Mouse (Mus musculus) R1 (cell line): ENCODE results near the gene Ube2f.

ENCODE experiments used
- DNase-seq: peaks from one replicate; pipeline ENCODE4 v3.0.0-alpha.2; 2018; ENCODE audit warnings: low read depth, low spot score

Gene Ube2f

DNA sequence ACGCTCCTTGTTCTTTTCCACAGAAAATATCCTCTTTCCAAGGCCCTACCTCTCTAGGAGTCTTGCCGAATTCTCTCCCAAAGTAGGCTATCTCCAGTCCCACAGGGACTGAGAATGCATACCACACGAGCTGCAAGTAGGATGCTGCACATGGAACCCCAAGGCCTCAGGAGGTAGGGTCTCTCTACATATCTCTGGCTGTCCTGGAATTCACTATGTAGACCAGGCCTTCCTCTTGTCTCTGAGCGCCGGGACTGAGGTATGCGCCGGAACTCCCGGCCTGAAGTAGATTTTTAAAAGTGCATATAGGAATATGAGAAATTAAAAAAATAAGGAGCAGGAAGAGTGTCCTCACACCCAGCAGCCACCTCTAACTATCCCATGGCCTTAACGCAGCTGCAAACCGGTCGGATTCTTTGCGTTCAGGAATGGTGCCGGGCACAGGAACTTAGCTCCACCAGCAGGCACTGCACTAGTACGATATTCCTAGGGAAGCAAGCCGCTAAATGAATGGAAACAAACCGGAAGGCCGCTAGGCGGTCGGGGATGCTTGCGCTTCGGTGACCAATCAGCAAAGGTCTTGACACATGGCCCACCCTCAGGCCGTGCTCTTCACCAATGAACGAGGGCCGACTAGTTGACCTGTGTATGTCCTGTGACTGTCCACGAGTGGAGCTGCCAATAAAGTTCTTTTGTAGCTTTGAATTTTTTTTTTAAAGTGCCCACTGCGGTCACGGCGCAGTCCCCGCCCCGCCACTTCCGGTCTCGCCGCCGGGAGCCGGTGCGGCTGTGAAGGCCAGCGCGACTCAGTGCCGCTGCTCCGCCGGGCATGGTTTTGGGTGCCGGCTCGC, at the start of gene Ube2f:
TSS of gene Ube2f (plus strand) at position 741 of the 851 bp plus-strand sequence.
- peak; percentile 99 for DNase-seq

DNA sequence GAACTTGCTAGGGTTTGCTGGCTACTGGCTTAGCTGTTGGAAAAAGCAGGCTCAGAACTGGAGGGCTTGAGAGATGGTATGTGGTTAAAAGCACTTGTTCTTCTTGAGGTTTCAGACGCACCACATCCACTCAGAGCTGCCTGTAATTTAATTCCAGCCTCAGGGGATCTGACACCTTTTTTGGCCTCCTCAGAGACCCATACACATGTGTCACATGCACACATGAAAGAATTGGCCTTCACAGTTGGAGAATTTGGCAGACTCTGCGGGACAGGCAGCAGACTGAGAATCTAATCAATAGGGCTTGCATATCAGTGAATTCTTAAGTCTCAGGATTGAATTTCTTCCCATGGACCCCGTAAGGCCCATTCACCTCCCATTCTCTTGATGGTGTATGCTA, 49.0 kb upstream of the Ube2f start:
- DNase-seq, result no peak

DNA sequence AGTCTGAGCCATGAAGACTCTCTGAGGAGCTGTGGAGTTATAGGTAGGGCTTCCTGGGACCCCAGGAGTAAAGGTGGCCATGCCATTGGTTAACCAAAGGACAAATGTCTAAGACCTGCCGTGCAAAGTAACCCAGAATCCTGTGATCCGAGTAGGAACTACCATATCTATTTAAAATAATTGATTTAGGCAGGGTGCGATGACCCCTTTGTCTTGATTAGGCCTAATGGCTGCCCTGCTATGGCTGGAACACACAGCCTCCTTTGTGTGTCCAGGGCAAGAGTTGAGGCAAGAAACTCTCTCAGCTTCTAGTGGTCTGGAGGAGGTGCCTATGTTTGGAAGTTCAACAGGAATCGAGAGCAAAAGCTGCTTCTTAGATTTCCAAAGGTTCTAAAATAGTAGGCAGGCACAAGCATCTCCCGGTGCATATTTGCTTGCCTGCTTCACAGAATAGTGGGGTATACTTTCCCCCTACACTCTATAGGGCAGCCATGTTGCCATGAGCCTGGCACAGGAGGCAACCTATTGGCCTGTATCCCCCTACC, 45.8 kb upstream of the Ube2f start:
- DNase-seq, result no peak

DNA sequence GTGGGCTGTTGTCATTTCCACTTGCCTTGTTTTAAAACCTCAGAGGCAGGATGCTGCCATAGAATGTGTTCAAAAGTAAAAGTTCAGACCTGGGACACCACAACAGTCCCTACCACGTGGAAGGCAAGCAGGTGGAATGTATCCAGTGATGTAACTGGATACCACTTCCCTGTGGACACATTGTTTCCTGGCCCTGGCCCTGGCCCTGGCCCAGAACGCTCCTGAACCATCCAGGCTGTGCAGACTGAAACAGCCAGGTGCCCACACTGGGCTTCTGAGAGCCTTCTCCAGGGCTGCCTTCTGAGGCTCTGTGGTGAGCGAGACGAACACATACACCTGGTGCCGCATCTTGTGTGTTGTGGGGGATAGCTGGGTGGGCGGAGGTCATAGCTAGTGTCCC, 44.5 kb upstream of the Ube2f start:
- no peak for DNase-seq

DNA sequence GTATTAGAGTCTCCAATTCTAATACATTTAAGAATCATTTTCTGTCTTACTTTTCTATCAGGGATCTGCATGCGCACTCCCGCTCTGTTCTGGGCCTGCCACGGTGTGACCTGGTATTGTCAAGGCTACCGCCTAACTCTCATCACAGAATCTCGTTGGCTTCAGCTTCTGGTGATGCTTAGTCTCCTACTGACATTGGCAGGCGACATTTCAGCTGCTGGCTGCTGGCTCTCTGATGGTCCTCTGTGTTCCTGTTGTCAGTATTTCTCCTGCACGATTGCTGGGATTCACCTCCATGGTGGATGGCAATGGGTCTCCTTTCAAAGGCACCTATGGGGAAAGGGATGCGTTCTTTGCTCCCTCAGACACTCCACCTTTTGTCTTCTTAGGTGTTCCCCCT, 43.8 kb upstream of the Ube2f start:
- DNase-seq, result no peak

DNA sequence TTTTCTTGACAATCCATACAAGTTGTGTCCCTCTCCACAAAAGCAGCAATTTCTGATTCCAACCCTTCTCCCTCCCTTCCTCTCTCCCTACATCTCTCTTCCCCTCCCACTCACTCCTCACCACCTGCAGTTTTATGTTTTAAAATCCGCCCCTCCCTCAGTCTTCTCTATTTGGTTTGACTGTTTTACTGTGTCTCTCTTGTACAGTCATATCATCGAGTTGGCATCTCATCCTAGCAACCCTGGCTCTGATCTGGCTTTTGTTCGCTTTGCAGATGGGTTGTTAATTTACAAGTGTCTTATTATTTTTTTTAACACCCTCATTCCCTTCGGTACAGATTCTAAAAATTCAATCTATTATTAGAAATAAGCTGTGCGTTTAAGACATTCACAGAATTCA, 43.2 kb upstream of the Ube2f start:
- no peak for DNase-seq

DNA sequence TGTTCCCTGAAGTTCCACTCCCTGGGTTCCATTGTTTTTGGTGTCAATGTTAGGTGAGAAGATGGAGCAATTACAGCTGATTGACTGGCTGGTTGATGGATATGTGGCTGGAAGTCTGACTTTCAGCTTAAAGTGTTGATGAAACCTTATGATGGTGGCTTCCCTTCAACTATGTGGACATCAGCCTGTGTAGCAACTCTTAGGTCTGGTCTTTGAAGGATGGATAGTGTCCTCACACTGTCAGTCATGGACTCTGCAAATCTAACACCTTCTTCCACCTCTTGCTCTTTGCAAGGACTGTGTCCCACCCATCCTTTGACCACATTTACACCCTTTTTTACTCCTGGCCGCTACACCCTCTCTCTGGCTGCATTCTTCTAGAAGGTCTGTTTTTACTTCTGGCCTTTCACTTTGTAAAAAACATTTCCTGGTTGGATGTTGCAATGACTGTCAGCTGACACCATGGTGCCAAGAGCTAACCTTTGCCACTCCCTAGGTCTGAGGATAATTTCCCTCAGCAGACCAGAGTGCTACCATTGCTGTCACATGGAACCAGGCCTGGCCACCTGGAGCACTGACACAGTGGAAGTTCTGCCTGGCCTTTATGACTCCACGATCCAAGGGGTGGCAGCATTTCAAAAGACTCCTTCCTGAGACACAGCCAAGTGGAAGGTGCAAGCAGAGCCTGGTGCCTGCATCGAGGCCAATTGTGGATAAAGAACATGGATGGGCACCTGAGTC, 42.6 kb upstream of the Ube2f start:
- DNase-seq, result no peak

DNA sequence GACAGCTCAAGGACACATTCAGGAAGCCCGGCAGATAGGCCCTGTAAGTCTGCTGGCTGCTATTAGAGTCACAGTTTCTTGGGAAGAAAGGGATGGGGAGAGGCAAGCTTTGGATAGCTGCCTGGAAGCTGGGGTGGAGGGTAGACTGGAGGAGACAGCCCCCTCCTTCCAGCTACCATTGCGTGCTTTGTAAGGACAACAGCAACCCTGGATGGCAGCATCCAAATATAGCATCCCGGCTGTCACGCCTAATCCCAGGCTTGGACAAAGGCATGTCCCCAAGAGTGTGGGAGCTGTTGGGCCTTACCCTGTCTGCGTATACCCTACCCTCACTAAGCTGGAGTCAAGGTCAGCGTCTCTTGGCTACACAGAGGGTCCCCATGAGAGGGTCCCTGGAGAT, 40.8 kb upstream of the Ube2f start:
- DNase-seq, result no peak

DNA sequence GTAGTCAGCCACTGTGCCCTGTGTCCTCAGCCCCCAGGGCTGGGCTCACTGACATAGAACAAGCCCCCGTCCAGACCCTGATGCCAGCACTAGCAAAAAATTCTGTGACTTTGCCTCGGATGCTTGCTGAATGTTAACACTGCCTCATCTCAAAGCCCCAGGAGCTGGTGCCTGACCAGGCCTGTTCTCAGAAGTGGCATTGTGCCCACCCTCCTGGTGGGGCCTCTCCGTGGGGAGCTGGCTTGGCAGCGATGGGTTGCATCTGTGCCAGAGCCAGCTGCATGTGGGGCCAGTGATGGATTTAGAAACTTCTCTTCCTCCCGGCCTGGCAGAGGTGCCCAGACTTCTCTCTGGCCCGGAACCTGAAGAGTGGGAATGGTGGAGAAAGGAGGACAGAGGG, 40.3 kb upstream of the Ube2f start:
- no peak for DNase-seq

DNA sequence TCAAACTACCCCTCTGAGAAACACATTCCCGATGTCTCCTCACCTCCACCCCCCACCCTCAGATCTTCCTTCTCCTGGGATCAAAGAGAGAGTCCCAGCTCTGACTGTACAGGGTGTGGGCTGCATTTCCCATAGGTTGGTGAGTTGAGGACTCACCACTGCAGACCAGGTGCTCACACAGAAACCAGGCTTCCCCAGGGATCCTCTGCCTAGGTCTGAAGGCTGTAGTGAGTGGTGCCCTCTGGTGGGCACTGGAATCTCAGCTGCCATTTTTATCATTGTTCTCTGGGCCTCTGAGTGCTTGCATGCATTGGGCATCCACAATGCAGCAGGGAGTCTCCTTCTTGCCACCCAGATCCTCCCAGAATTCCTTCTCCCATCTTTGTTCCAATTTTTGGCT, 39.0 kb upstream of the Ube2f start:
- DNase-seq, result peak; percentile 27

DNA sequence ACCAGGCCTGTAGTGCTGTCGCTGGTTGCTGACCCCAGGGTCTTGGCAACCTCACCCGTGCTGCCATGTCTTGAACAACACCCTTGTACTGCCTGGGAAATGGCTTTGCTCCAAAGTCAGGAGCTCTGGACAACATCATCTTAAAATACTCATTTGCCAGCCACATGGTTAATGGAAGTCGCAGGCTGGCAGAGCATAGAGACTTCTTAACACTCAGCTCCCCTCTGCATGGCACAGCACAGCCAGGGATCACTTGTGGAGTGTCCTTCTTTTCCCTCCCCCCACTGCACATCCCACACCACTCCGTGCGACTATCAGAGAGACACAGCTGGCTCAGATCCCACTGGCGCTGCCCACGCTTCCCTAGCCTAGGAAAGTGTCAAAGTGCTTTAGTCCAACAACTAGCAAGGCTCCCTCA, 38.5 kb upstream of the Ube2f start:
- DNase-seq, result no peak

DNA sequence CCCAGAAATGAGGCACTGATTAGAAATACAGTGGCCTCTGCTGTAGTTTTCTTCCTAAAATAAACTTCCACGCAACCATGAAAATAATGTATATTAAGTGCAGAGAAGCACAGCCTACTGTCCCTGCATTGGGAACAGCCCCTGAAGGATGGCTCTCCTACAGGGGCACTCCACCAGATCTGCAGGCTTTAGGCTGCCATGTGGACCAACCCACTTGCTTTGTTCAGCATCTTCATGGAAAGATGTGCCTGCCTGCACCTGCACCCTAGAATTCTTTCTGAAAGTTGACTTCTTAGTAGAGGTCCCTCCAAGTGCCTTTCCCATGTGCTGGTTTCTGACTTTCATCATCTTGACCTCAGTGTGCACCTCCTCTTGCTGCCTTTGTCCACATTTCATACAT, 34.8 kb upstream of the Ube2f start:
- no peak for DNase-seq

DNA sequence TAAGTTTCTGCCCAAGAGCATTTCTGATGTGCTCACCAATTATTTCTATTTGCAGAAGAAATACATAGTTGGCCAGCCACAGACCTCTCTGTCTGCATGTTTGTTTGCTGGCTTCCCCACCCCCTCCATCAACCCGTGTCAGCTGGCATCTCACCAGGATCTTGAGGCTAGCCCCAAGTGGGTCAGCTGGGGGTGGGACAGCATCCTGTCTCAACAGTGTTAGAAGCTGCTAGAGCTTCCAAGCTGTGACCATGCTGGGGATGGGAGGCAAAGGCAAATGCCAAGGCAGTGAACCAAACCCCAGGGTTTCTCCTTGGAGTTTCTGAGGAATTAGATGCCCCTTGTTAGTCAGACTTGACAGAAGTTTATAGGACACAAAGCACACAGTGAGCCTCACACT, 34.1 kb upstream of the Ube2f start:
- DNase-seq, result no peak

DNA sequence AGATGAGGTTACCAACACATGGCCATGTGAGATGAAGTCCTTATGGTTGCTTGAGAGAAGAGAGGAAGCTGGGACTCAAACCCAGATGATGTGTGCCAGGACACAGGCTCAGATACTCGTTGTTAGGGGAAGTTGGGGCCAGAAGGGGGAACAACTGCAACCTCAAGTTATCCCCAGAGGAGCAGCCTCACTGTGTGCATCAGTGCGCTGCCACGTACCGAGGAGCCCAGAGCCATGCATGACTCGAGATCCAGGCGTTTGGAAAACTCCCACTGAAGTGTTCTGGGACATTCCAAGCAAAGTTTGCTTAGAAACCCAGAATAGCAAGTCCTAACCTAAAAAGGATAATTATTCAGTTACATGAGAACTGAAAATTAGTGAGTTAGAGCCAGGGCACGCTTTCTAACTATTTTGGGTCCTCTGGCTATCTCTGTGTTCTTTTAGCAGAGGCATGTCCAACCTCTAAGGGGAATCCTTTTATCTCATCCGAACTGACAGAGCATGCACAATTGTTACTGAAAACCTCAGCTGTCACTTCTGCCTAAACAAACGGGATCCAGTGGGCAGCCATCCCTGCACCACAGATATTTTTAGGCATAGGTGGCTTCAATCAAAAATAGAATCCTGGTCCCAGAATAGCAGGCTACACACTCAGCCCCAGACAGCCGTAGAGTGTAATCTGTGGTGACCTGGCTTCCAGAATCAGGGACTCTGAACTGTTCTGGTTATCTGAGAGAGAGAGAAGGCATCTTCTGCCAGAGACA, 33.4 kb upstream of the Ube2f start:
- no peak for DNase-seq

DNA sequence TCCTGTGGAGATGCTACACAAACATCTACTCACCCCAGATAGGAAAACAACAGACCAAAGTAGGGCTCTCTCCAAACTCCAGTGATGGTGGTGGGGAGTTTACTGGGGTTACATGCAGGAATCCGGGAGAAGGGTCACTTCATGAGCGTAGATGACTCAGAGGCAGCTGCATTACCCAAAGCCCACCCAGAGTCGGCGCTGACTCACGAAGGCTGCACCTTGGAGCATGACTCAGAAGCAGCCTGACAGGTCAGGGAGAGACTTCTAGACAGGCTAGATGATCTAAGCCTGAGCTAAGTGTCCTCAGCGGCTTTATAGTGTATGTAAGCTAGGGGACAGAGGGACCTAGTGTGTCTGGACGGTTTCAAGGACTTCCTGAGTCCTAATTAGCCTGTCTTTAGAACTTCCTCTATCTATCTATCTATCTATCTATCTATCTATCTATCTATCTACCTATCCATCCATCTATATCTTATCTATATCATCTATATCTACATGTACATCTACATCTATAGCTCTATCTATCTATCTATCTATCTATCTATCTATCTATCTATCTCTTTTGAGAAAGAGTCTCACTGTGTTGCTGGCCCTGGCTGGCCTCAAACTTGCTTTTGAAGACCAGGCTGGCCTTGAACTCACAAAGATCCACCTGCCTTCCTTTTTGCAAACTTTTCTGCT, 30.3 kb upstream of the Ube2f start:
- DNase-seq, result no peak

DNA sequence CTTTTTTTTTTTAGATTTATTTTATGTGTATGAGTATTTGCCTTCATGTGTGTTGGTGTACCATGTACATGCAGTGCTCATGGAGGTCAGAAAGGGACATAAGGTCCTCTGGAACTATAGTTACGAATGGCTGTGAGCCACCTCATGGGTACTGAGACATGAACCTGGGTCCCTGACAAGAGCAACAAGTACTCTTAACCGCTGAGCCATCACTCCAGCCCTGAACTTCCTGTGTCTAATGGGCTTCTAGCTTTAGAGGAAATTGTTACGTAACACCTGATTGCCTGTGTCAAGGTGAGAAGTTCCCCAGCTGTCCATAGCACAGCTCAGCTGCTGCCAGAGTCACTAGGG, 29.8 kb upstream of the Ube2f start:
- DNase-seq, result no peak

DNA sequence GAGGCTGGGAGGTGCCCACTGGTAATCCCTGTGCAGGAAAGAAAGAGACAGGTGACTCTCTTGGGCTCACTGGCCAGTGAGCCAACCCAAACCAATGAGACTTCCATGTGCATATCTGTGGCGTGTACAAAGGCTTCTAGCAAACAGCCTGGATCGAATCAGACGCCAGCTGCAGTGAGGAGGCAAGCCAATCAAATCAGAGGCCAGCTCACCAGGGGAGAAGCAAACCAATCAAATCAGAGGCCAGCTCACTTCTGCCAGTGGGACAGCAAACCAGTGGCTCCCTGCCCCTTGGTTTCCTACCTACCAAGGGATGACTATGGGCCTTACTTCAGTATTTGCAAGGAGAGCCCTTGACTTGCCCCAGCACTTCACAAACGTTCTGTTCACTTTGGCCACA, 23.5 kb upstream of the Ube2f start:
- peak; percentile 10 for DNase-seq

DNA sequence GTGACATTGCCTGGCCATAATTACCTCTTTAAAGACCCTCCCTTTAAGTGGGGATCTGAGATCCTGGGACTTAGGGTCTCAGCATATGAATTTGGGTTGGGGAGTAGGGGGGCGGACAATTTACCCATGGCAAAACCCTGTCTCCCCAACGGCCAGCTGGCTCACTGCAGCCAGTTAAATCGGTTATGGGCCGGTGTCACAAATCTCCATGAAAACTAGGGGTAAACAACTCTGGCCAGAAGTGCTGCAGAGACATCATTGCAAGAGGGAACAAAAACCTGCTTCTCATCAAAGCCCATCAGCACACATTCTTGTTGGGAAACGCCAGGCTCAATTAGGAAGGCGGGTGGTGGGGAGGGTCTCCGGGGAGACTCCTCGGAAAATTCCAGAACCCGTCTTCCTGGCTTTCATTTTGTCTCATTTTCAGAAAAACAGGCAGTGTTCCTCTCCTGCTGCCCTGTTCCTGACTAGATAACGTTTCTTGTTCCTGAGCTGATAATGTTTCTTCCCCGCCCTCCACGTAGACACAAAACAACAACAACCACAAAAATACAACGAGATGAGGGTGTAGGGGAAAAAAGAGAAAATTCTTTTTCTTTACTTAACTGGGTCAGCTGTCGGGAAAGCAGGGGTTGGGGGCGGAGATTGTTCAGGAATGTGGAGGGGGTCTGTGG, 22.6 kb upstream of the Ube2f start:
- DNase-seq, result no peak

DNA sequence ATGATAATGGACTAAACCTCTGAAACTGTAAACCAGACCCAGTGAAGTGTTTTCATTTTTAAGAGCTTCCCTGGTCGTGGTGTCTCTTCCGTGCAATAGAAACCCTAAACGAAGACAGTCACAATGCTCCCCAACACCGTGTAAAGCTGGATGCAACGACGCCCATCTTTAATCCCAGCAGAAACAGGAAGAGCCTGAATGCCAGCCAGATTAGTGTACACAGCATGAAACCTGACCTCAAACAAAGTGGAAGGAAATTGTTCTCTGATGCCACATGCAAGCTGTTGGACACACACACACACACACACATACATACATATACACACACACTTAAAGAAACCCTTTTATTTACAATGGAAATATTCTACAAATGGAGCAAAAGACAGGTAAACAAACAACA, 19.0 kb upstream of the Ube2f start:
- DNase-seq, result peak; percentile 12

DNA sequence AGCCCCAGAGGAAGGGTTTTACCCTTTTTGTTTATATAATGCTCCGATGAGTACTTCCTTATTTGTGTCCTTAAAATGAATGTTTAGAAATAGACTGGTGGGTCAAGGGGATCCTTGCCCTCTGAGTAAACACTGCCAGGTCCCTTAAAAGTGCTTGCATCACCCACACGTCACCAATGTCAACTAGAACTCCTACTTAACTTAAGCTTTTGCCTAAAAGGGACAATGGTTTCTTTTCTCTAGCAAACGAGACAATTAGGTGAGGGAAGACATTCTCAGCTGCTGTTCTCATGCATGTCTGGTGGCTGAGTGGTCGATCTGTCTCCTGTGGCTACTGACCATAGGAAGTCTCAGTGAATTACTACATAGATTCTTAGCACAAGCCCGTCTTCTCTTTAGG, 18.2 kb upstream of the Ube2f start:
- DNase-seq, result no peak

DNA sequence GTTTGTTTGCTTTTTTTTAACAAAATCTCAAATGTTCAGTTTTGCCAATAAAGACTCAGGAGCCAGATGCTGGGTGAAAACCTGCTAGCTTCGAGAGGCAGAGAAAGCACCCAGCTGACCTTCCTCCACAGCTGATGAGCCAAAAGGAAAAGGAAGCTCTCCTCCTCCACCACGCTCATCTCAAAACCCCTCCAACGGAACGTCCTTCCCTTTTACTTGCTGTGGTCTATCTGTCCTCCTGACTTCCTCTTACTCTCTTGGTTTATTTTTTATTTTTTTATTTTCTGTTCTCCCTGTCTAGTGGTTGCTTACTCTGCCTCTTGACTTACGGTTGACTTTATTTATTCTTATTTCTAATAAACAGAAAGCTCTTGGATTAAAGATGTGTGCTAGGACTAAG, 14.7 kb upstream of the Ube2f start:
- no peak for DNase-seq
